Mouse (Mus musculus) cortical plate, adult 2 months (tissue): ENCODE results near the gene Gm49661.

Source experiments
- CTCF ChIP-seq: fragments of 200-500 bp; IDR thresholded peaks from 2 replicates; pipeline ENCODE4 v1.5.1; 2011; ENCODE audit warnings: mild to moderate bottlenecking, control low read depth, low read length; ENCODE audit not compliant: insufficient read depth; ENCODE audit errors: extremely low read depth
- POLR2A ChIP-seq: fragments of 200-500 bp; IDR thresholded peaks from 2 replicates; pipeline ENCODE4 v1.6.1; 2011; ENCODE audit warnings: mild to moderate bottlenecking, low read length, control low read depth; ENCODE audit not compliant: insufficient read depth; ENCODE audit errors: extremely low read depth

DNA sequence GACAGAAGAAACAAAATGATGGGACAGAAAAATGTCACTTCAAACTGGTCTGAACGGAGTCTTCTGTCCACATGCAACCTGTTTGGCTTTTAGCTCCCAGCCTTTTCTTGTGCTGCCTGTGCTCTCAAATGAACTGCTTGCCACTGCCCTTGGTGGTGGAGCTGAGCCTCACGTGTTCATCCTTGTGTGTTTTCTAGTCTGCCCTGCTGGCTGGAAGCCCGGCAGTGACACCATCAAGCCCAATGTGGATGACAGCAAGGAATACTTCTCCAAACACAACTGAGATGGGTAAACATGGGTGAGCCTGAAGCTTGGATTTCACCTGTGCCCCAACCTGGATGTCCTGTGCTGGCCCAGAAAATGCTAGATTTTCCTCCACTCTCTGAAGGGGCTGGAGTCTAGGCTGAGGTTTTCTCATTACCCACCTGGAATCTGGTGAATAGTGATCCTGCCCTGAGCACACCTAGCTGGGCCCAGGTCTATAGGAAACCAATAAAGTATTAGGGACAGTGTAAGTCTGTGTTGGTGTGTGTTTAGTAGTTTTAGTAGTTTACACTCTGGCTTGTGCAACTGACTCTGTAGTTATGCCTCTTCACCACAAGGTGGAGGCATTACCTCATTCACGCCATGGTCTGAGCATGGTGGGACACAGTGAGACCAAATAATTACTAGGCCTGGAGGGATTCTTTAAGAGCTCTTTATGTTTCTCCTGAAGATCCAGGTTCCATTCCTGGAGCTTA, 4.7 kb upstream of the Gm49661 start:
- TF ChIP-seq CTCF (peak; percentile 98), POLR2A (no peak)
